In the genomic region with DNA sequence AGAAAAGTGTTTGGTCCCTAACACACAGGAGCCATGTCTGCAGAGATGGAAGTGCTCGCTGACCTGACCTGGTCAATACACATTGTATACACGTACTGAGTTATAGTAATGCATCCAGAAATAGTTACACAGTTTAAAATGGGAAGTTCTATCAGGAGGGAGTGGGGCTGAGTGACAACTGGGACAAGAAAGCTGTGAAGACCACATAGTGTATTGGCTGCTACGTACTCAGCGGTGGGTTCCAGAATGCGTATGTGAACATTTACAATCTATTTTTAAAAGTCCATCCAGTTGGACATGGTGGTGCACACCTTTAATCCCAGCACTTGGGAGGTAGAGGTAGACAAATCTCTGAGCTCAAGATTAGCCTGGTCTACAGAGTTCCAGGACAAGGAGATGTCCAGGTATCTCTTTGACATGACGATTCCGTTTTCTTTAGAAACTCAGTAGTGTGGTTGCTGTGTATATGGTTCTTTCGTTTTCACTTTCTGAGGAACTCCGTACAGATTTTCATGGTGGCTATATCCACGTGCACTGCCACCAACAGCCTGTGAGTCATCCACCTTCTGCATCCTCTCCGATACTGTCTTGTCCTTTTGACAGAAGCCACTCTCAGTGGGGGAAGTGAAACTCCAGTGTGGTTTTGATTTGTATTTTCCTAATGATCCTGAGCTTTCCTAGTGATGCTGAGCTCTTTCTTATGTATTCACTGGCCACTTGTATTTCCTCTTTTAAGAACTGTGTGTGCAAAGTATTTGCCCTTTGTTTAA, we compare ENCODE assay signal across 11 mouse cellular contexts.
DNase-seq lines count a peak whose midpoint lies in the region; ATAC-seq and TF ChIP-seq lines count a peak whose summit lies in the region.
"Had no signal": no experiment of that assay in that cellular context is flagged by ENCODE, and none has a peak within 500 bp of the region (broad histone marks: within the 10 kb centered on the region; RNA-seq: fewer than 3 reads in every experiment).

No protein-coding gene starts in this region.

- H3K4me1 ChIP-seq in liver, embryonic 13.5 days (replicated peaks), result peaks cover 5% of the 10 kb centered on the region; the same call in 1 of the 2 replicates
- no peaks in the 10 kb centered on the region for H3K4me1 ChIP-seq in hindbrain, embryonic 13.5 days (replicated peaks)
- no peaks in the 10 kb centered on the region for H3K4me1 ChIP-seq in midbrain, postnatal 0 days (ENCODE audit: insufficient read depth, low read length)

- 45% methylated on average over 11 of the region's 11 CpGs for WGBS in liver, embryonic 13.5 days (ENCODE audit: insufficient replicate concordance)
- 89% methylated on average over 11 of the region's 11 CpGs for WGBS in hindbrain, embryonic 13.5 days
- 87% methylated on average over 11 of the region's 11 CpGs for WGBS in midbrain, postnatal 0 days

- H3K4me3 ChIP-seq in liver, embryonic 13.5 days (replicated peaks), result no peak overlapping the region
- H3K4me3 ChIP-seq in hindbrain, embryonic 13.5 days, result no peak overlapping the region
- H3K4me3 ChIP-seq in midbrain, postnatal 0 days (ENCODE audit: low read depth, low read length), result no peak overlapping the region
- H3K4me3 ChIP-seq: lung, embryonic 15.5 days had no signal

- H3K9me3 ChIP-seq in liver, embryonic 13.5 days (replicated peaks), result no peaks in the 10 kb centered on the region
- H3K9me3 ChIP-seq in hindbrain, embryonic 13.5 days, result no peaks in the 10 kb centered on the region
- H3K9me3 ChIP-seq in midbrain, postnatal 0 days (ENCODE audit: low read length), result no peaks in the 10 kb centered on the region
- H3K9me3 ChIP-seq: lung, embryonic 15.5 days had no signal

- H3K9ac ChIP-seq in liver, embryonic 13.5 days, result no peak overlapping the region
- H3K9ac ChIP-seq in hindbrain, embryonic 13.5 days, result no peak overlapping the region
- no peak overlapping the region for H3K9ac ChIP-seq in midbrain, postnatal 0 days (replicated peaks; ENCODE audit: low read length, poor library complexity, severe bottlenecking)
- H3K9ac ChIP-seq: lung, embryonic 15.5 days had no signal

- intact Hi-C loops in heart, postnatal 14 days (cut with DNase I), result no loop called here

- no peaks in the 10 kb centered on the region for H3K27me3 ChIP-seq in liver, embryonic 13.5 days
- H3K27me3 ChIP-seq in hindbrain, embryonic 13.5 days, result no peaks in the 10 kb centered on the region
- no peaks in the 10 kb centered on the region for H3K27me3 ChIP-seq in midbrain, postnatal 0 days (ENCODE audit: insufficient read depth, low read length)
- H3K27me3 ChIP-seq: lung, embryonic 15.5 days had no signal

- no peaks in the 10 kb centered on the region for H3K36me3 ChIP-seq in liver, embryonic 13.5 days
- H3K36me3 ChIP-seq in hindbrain, embryonic 13.5 days, result no peaks in the 10 kb centered on the region
- no peaks in the 10 kb centered on the region for H3K36me3 ChIP-seq in midbrain, postnatal 0 days (ENCODE audit: insufficient read depth, low read length)
- H3K36me3 ChIP-seq: lung, embryonic 15.5 days had no signal

- peak overlapping the region; percentile 9; the same call in 1 of the 2 replicates for H3K4me2 ChIP-seq in liver, embryonic 13.5 days
- H3K4me2 ChIP-seq in hindbrain, embryonic 13.5 days, result no peak overlapping the region
- H3K4me2 ChIP-seq in midbrain, postnatal 0 days (ENCODE audit: low read depth, low read length, poor library complexity, severe bottlenecking), result no peak overlapping the region
- H3K4me2 ChIP-seq: lung, embryonic 15.5 days had no signal

- H3K27ac ChIP-seq in liver, embryonic 13.5 days, result no peak overlapping the region
- no peak overlapping the region for H3K27ac ChIP-seq in hindbrain, embryonic 13.5 days
- no peak overlapping the region for H3K27ac ChIP-seq in midbrain, postnatal 0 days (ENCODE audit: low read depth, low read length)
- H3K27ac ChIP-seq: lung, embryonic 15.5 days had no signal

- peak; percentile 99 for ATAC-seq in CD4-positive, CD25-positive, alpha-beta regulatory T cell, adult 4 months
- no peak for ATAC-seq in liver, embryonic 13.5 days (ENCODE audit: low read depth)
- no peak for ATAC-seq in hindbrain, embryonic 13.5 days (ENCODE audit: low FRiP score)
- no peak for ATAC-seq in erythroblast, adult 5-6 weeks (replicated peaks; ENCODE audit: low FRiP score, poor library complexity, severe bottlenecking)
- ATAC-seq in midbrain, postnatal 0 days (ENCODE audit: low FRiP score), result no peak
- ATAC-seq: forebrain, embryonic 14.5 days had no signal

- no peak for TF ChIP-seq CTCF in midbrain, postnatal 0 days (IDR thresholded peaks at IDR 0.05)

- DNase-seq in heart, adult 9 months (ENCODE audit: low spot score in 2 of 2), result peak; percentile 29 to 60
- no peak for DNase-seq in heart, postnatal 14 days
- DNase-seq in liver, embryonic 13.5 days, result no peak
- peak; percentile 67 for DNase-seq in naive thymus-derived CD4-positive, alpha-beta T cell, adult 2 months (ENCODE audit: low read depth)
- no peak for DNase-seq in midbrain, postnatal 0 days (ENCODE audit: low spot score)
- DNase-seq: kidney, postnatal 4 days had no signal

Comparison
In these comparisons a context has a peak if more than half of its experiments do, and no peak if none do; other contexts are left out.
1. DNase-seq: peak in heart, adult 9 months (2 of 2) and naive thymus-derived CD4-positive, alpha-beta T cell, adult 2 months (single experiment); none in heart, postnatal 14 days (0 of 2), liver, embryonic 13.5 days (single experiment) and midbrain, postnatal 0 days (single experiment).